Mouse (Mus musculus): ENCODE measurements around the gene Olfr115.

- TF ChIP-seq CTCF (IDR thresholded peaks at IDR 0.05; ENCODE audit: borderline replicate concordance, extremely low read depth, insufficient read depth, insufficient read length) (no peak), POLR2A (IDR thresholded peaks at IDR 0.05; ENCODE audit: borderline replicate concordance, extremely low read depth, insufficient read depth, insufficient read length, poor library complexity, severe bottlenecking) (no peak)
These were observed 49.3 kb downstream of the Olfr115 start, which contains the start of gene Olfr113 for GRCm38 (mm10) chr17:37577563-37577962.
